Mouse (Mus musculus): ENCODE results near the gene Elp4. TPM values are rescaled to one million over a fixed set of nuclear protein-coding genes. Genes with fewer than 3 reads are reported as not detected.

Gene Elp4
- polyA plus RNA-seq, 1 experiment from 2014 or later = 42.2 TPM

DNA sequence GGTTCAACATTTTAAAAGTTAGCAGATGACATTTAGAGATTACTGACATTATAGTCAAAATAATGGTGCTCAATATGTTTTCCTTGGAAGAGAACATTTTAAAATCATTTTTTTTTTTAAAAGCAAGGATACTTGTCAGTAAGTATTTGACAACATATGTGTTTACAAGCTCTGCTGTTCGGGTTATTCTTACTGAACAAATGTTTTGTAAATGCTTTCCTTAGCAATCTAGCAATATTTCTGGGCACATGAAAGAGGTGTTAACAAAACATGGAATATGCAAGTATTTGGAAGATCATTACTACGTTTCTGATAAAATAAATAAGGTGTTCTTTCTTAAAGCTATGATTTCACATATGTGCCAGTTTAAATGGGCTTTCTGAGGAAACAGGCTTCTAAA, 94.1 kb downstream of the Elp4 start:
- Histone ChIP-seq H3K9ac (replicated peaks; ENCODE audit: low read length) (no peak overlapping the region), H3K4me3 (ENCODE audit: low read length) (no peak overlapping the region), H3K4me1 (ENCODE audit: insufficient read depth, low read length) (no peaks in the 10 kb centered on the region), H3K27ac (ENCODE audit: low read length) (no peak overlapping the region), H3K36me3 (ENCODE audit: insufficient read depth, low read length) (no peaks in the 10 kb centered on the region), H3K9me3 (ENCODE audit: low read length) (no peaks in the 10 kb centered on the region), H3K27me3 (ENCODE audit: insufficient read depth, low read length) (no peaks in the 10 kb centered on the region), H3K4me2 (replicated peaks; ENCODE audit: low read depth, low read length) (no peak overlapping the region)
- ATAC-seq (ENCODE audit: low FRiP score, low TSS enrichment) = no peak
- 91% methylated on average over 2 of the region's 2 CpGs for WGBS

DNA sequence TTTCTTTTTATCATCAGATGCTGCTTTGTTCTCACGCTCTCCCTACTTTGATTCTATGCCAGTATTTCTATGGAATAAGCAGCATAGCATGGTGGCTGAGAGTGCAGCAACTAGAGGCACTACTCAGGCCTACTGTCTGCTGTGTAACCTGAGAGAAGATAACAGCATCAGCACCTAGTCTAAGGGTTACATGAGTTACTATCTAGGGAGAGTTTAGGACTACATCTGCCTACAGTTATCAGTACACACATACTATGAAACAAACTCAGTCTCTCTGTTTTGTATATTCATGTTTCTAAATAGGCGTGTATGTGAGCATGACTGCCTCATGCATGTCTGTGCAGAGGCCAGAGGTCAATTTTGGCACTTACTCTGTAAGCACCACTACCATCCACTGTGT, 97.8 kb downstream of the Elp4 start:
- H3K4me2 ChIP-seq (replicated peaks; ENCODE audit: low read depth, low read length) = no peak overlapping the region
- H3K4me3 ChIP-seq (ENCODE audit: low read length) = no peak overlapping the region
- H3K4me1 ChIP-seq (ENCODE audit: insufficient read depth, low read length) = no peaks in the 10 kb centered on the region
- H3K27me3 ChIP-seq (ENCODE audit: insufficient read depth, low read length) = no peaks in the 10 kb centered on the region
- no peak overlapping the region for H3K27ac ChIP-seq (ENCODE audit: low read length)
- no peak overlapping the region for H3K9ac ChIP-seq (replicated peaks; ENCODE audit: low read length)
- no peaks in the 10 kb centered on the region for H3K9me3 ChIP-seq (ENCODE audit: low read length)
- ATAC-seq (ENCODE audit: low FRiP score, low TSS enrichment) = no peak
- no peaks in the 10 kb centered on the region for H3K36me3 ChIP-seq (ENCODE audit: insufficient read depth, low read length)
- 94% methylated on average over 2 of the region's 2 CpGs for WGBS

DNA sequence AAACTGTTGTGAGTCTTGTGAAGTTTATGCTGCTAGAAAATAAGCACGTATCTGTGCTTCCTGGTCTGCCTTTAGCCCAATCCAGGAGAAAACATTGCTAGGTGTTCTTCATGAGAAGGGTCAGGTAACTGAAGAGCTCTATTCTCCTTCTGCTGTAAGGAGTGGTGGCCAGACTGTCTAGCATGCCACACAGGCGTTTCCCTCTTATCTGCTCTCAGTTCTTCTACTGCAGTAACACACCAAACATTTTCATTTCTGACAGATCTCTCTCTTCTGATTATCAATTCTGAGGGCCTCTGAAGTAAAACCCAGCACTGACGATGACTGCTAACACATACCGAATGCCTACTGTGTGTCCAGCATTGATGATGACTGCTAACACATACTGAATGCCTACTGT, 98.3 kb downstream of the Elp4 start:
- H3K4me3 ChIP-seq (ENCODE audit: low read length) = no peak overlapping the region
- H3K27ac ChIP-seq (ENCODE audit: low read length) = no peak overlapping the region
- H3K9me3 ChIP-seq (ENCODE audit: low read length) = no peaks in the 10 kb centered on the region
- H3K4me1 ChIP-seq (ENCODE audit: insufficient read depth, low read length) = no peaks in the 10 kb centered on the region
- H3K36me3 ChIP-seq (ENCODE audit: insufficient read depth, low read length) = no peaks in the 10 kb centered on the region
- no peaks in the 10 kb centered on the region for H3K27me3 ChIP-seq (ENCODE audit: insufficient read depth, low read length)
- WGBS = 93% methylated on average over 4 of the region's 4 CpGs
- no peak overlapping the region for H3K4me2 ChIP-seq (replicated peaks; ENCODE audit: low read depth, low read length)
- H3K9ac ChIP-seq (replicated peaks; ENCODE audit: low read length) = no peak overlapping the region
- no peak for ATAC-seq (ENCODE audit: low FRiP score, low TSS enrichment)

DNA sequence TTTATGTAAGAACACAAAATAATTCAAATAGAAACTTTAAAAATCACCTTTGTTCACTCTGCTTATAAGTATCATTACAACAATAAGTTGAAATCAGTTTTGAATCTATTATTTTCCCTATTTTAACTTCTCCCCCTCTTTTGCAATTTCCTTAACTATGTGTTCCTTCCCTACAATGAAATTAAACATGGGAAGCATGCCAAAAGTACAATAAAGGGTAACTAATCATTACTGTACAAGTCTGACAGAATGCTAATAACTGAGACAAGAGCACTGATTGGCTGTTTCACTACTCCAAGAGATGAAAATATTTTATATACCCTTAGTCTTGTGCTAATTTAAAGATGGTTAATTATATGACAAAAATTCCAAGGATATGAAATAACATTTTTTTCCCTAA, 99.2 kb downstream of the Elp4 start:
- Histone ChIP-seq H3K36me3 (ENCODE audit: insufficient read depth, low read length) (no peaks in the 10 kb centered on the region), H3K4me2 (replicated peaks; ENCODE audit: low read depth, low read length) (no peak overlapping the region), H3K4me3 (ENCODE audit: low read length) (no peak overlapping the region)

DNA sequence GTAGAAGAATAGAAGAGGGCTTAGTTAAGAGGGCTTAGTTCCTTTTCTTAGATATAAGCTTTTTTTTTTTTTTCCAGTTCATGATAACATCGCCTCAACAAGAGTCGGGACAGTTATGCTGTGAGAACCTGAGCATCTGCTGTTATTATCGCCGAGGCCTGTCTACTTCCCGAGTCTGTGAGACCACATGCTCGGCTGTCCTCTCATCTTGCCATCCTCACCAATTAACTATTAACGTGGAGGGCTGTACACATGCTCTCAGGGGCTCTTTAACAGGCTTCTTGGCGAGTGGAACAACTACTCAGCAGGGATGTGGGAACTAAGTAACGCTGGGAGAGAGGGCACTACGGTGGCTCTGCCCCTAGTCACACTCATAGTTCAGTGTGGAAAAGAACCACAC, 99.9 kb downstream of the Elp4 start:
- Histone ChIP-seq H3K27me3 (ENCODE audit: insufficient read depth, low read length) (no peaks in the 10 kb centered on the region), H3K36me3 (ENCODE audit: insufficient read depth, low read length) (no peaks in the 10 kb centered on the region), H3K9ac (replicated peaks; ENCODE audit: low read length) (no peak overlapping the region), H3K9me3 (ENCODE audit: low read length) (no peaks in the 10 kb centered on the region), H3K27ac (ENCODE audit: low read length) (no peak overlapping the region), H3K4me1 (ENCODE audit: insufficient read depth, low read length) (no peaks in the 10 kb centered on the region), H3K4me3 (ENCODE audit: low read length) (no peak overlapping the region), H3K4me2 (replicated peaks; ENCODE audit: low read depth, low read length) (no peak overlapping the region)
- ATAC-seq (ENCODE audit: low FRiP score, low TSS enrichment) = no peak
- whole genome bisulfite sequencing = 55% methylated on average over 10 of the region's 10 CpGs

More for the DNA sequence above, 99.2 kb downstream of the Elp4 start:
- Histone ChIP-seq H3K27ac (ENCODE audit: low read length) (no peak overlapping the region), H3K9me3 (ENCODE audit: low read length) (no peaks in the 10 kb centered on the region), H3K27me3 (ENCODE audit: insufficient read depth, low read length) (no peaks in the 10 kb centered on the region), H3K4me1 (ENCODE audit: insufficient read depth, low read length) (no peaks in the 10 kb centered on the region), H3K9ac (replicated peaks; ENCODE audit: low read length) (no peak overlapping the region)
- no peak for ATAC-seq (ENCODE audit: low FRiP score, low TSS enrichment)

DNA sequence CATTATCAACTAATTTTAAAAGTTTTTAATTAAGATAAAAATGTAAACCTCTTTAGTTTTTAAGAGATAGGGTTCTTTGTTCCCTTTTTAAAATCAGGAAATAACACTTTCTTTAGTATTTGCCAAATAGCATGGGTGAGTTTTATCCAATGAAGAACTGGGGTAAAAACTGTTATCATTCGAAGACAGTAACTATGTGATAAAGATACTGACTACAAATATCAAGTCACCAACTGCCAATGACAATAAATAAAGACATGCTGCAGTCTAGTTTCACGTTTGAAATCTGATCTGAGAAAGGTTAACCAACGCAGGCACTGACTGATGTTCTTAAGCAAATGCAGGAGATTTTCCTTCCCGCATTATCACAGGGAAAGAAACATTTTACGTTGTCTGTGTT, 100.9 kb downstream of the Elp4 start:
- WGBS = 45% methylated on average over 5 of the region's 5 CpGs
- no peaks in the 10 kb centered on the region for H3K36me3 ChIP-seq (ENCODE audit: insufficient read depth, low read length)
- no peak overlapping the region for H3K27ac ChIP-seq (ENCODE audit: low read length)
- H3K9me3 ChIP-seq (ENCODE audit: low read length) = no peaks in the 10 kb centered on the region
- no peak overlapping the region for H3K9ac ChIP-seq (replicated peaks; ENCODE audit: low read length)
- H3K4me2 ChIP-seq (replicated peaks; ENCODE audit: low read depth, low read length) = no peak overlapping the region
- H3K4me1 ChIP-seq (ENCODE audit: insufficient read depth, low read length) = no peaks in the 10 kb centered on the region
- no peaks in the 10 kb centered on the region for H3K27me3 ChIP-seq (ENCODE audit: insufficient read depth, low read length)
- ATAC-seq (ENCODE audit: low FRiP score, low TSS enrichment) = no peak
- no peak overlapping the region for H3K4me3 ChIP-seq (ENCODE audit: low read length)

DNA sequence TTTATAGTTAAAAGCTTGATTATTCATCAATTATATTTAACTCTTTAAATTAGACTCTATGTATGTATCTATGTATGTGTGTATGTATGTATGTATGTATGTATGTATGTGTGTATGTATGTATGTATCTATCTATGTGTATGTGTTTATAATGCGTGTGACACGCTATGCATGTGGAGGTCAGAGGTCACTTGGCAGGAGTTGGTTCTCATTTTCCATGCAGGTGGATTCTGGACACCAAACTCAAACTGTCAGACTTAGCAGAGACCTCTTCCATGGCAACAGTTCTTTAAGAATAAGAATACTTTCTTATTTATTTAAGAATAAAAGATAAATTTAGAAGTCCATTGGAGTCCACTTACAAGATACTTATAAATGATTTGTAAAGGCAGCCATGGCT, 101.5 kb downstream of the Elp4 start:
- H3K4me3 ChIP-seq (ENCODE audit: low read length) = no peak overlapping the region
- no peaks in the 10 kb centered on the region for H3K36me3 ChIP-seq (ENCODE audit: insufficient read depth, low read length)
- 89% methylated on average over 2 of the region's 2 CpGs for WGBS

DNA sequence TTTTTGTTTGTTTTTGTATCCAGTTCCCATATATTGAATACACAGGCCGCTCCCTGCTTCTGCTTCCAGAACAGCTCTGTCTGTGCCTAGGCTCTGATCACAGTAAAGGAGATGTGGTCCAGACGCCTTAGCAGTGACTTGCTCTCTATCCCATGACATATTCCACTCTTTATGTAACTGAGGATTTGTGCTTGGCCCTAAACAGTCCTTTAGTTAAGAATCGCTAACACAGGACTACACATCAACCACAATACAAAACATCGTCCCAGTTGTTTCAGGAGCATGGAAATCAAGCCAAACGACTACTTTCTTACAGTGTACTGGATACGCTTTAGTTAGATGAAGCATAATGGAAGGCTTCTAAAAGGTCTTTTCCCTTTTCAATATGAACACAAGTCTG, 102.8 kb downstream of the Elp4 start:
- no peaks in the 10 kb centered on the region for H3K27me3 ChIP-seq (ENCODE audit: insufficient read depth, low read length)
- H3K36me3 ChIP-seq (ENCODE audit: insufficient read depth, low read length) = no peaks in the 10 kb centered on the region
- H3K27ac ChIP-seq (ENCODE audit: low read length) = no peak overlapping the region
- no peaks in the 10 kb centered on the region for H3K4me1 ChIP-seq (ENCODE audit: insufficient read depth, low read length)
- H3K4me3 ChIP-seq (ENCODE audit: low read length) = no peak overlapping the region
- no peak overlapping the region for H3K4me2 ChIP-seq (replicated peaks; ENCODE audit: low read depth, low read length)
- 88% methylated on average over 6 of the region's 6 CpGs for WGBS
- no peaks in the 10 kb centered on the region for H3K9me3 ChIP-seq (ENCODE audit: low read length)
- no peak overlapping the region for H3K9ac ChIP-seq (replicated peaks; ENCODE audit: low read length)
- ATAC-seq (ENCODE audit: low FRiP score, low TSS enrichment) = no peak

More for the DNA sequence above, 101.5 kb downstream of the Elp4 start:
- H3K9me3 ChIP-seq (ENCODE audit: low read length) = no peaks in the 10 kb centered on the region
- no peak overlapping the region for H3K4me2 ChIP-seq (replicated peaks; ENCODE audit: low read depth, low read length)
- H3K27me3 ChIP-seq (ENCODE audit: insufficient read depth, low read length) = no peaks in the 10 kb centered on the region
- no peak for ATAC-seq (ENCODE audit: low FRiP score, low TSS enrichment)
- H3K4me1 ChIP-seq (ENCODE audit: insufficient read depth, low read length) = no peaks in the 10 kb centered on the region
- no peak overlapping the region for H3K9ac ChIP-seq (replicated peaks; ENCODE audit: low read length)
- H3K27ac ChIP-seq (ENCODE audit: low read length) = no peak overlapping the region

DNA sequence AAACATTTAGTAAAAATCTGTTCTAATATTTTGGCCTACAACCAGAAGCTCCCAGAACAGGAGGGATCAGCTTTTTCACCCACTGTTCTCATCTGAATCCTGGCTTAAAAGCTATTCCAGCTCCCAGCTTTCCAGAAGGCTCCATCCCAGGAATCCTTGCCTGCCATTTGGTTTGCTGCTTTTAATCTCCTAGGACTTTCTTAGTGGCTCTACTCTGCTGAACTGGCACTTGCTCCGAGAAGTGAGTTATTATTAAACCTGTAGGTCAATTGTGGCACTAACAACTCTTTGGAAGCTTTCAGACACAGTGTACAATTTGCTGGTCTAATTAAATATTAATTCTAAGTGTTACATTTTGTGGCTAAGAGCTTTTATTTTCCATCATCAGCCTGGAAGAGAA, 103.7 kb downstream of the Elp4 start:
- no peaks in the 10 kb centered on the region for H3K27me3 ChIP-seq (ENCODE audit: insufficient read depth, low read length)
- no peaks in the 10 kb centered on the region for H3K9me3 ChIP-seq (ENCODE audit: low read length)
- H3K27ac ChIP-seq (ENCODE audit: low read length) = no peak overlapping the region
- H3K4me1 ChIP-seq (ENCODE audit: insufficient read depth, low read length) = no peaks in the 10 kb centered on the region
- no peaks in the 10 kb centered on the region for H3K36me3 ChIP-seq (ENCODE audit: insufficient read depth, low read length)
- H3K9ac ChIP-seq (replicated peaks; ENCODE audit: low read length) = no peak overlapping the region
- no peak overlapping the region for H3K4me2 ChIP-seq (replicated peaks; ENCODE audit: low read depth, low read length)
- WGBS = 53% methylated on average over 1 of the region's 1 CpGs
- H3K4me3 ChIP-seq (ENCODE audit: low read length) = no peak overlapping the region
- no peak for ATAC-seq (ENCODE audit: low FRiP score, low TSS enrichment)

DNA sequence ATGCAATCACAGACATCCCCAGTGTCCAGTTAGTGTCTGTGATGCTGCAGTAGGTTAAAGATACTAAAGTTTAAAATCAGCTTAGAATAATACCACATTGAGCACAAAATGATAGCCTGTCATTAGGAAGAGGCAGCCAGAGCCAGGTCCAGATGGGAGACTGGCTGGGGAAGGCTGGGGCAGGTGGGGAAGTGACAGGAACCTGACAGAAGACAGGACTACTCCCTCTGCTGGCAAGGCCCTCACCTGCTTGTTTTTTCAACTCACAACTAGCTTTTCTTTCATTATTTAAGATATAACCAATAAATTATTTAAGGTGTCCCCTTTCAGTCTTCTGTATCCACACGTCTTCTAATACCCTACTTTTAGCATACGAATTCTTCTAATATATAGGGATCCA, 104.5 kb downstream of the Elp4 start:
- H3K4me3 ChIP-seq (ENCODE audit: low read length) = no peak overlapping the region
- WGBS = 73% methylated on average over 2 of the region's 2 CpGs
- no peaks in the 10 kb centered on the region for H3K9me3 ChIP-seq (ENCODE audit: low read length)
- H3K27me3 ChIP-seq (ENCODE audit: insufficient read depth, low read length) = no peaks in the 10 kb centered on the region
- no peak overlapping the region for H3K27ac ChIP-seq (ENCODE audit: low read length)
- ATAC-seq (ENCODE audit: low FRiP score, low TSS enrichment) = no peak
- no peaks in the 10 kb centered on the region for H3K4me1 ChIP-seq (ENCODE audit: insufficient read depth, low read length)
- H3K36me3 ChIP-seq (ENCODE audit: insufficient read depth, low read length) = no peaks in the 10 kb centered on the region
- H3K4me2 ChIP-seq (replicated peaks; ENCODE audit: low read depth, low read length) = no peak overlapping the region
- H3K9ac ChIP-seq (replicated peaks; ENCODE audit: low read length) = no peak overlapping the region

DNA sequence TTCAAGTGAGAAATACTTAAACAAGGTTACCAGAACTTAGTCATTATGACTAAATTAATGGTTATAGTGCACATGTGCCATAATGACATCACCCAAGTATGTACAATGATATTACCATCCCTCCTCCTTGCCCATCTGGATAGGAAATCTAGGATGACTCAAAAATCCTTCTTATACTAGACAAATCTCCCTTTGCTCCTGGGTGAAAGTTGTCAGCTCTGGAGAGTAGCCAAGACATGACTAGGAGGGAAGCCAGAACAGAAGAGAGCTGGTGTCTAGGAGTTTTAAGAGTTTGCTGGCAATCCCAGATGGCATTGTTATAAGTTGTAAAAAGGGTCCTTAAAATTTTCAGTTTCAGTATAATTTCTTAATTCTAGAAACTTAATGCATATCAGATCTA, 106.5 kb downstream of the Elp4 start:
- Histone ChIP-seq H3K27me3 (ENCODE audit: insufficient read depth, low read length) (no peaks in the 10 kb centered on the region), H3K4me3 (ENCODE audit: low read length) (no peak overlapping the region), H3K4me1 (ENCODE audit: insufficient read depth, low read length) (no peaks in the 10 kb centered on the region), H3K9me3 (ENCODE audit: low read length) (no peaks in the 10 kb centered on the region), H3K36me3 (ENCODE audit: insufficient read depth, low read length) (no peaks in the 10 kb centered on the region), H3K4me2 (replicated peaks; ENCODE audit: low read depth, low read length) (no peak overlapping the region), H3K27ac (ENCODE audit: low read length) (no peak overlapping the region), H3K9ac (replicated peaks; ENCODE audit: low read length) (no peak overlapping the region)
- no peak for ATAC-seq (ENCODE audit: low FRiP score, low TSS enrichment)
